Mouse (Mus musculus): ENCODE results near the gene Cnot4. TPM values are rescaled to one million over a fixed set of nuclear protein-coding genes. Genes with fewer than 3 reads are reported as not detected.

Gene Cnot4
- polyA plus RNA-seq, 1 experiment from 2014 or later, result 39.0 TPM

- H3K9me3 ChIP-seq (ENCODE audit: control insufficient read depth, low read length), result no peaks in the 10 kb centered on the region
- no peaks in the 10 kb centered on the region for H3K27me3 ChIP-seq (ENCODE audit: control insufficient read depth, insufficient read depth, low read length)
- H3K4me2 ChIP-seq (ENCODE audit: low read length), result no peak overlapping the region
- WGBS, result 85% methylated on average over 5 of the region's 5 CpGs
- H3K4me1 ChIP-seq (ENCODE audit: control insufficient read depth, insufficient read depth, low read length), result no peaks in the 10 kb centered on the region
- ATAC-seq (ENCODE audit: low FRiP score, low TSS enrichment) (no peak), DNase-seq (no peak)
- no peak overlapping the region for H3K27ac ChIP-seq (replicated peaks; ENCODE audit: low read depth, low read length)
- no peaks in the 10 kb centered on the region for H3K36me3 ChIP-seq (ENCODE audit: control insufficient read depth, insufficient read depth, low read length)
- H3K9ac ChIP-seq (replicated peaks; ENCODE audit: low read length), result no peak overlapping the region
- no peak overlapping the region for H3K4me3 ChIP-seq (replicated peaks; ENCODE audit: low read depth, low read length)
These were observed 138.8 kb downstream of the Cnot4 start for GRCm38 (mm10) chr6:34994692-34995091.

DNA sequence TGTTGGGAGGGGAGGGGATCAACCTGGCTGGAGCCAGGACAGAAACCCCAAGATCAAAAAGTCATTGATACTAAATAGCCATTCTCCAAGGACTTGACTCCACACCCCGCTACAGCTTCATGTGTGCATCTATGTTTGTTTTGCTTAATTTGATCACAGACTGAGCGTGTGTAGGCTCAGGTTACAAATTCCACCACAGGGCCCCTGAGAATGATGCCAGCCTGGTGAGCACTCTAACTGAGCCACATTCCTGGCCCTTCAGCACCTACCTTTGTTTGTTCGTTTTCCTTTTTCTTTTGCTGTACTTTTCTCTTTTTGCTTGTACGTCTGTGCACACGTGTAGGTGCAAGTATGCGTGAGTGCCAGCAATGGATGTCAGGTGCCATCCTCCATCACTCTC, 144.3 kb downstream of the Cnot4 start:
- whole genome bisulfite sequencing, result 77% methylated on average over 6 of the region's 6 CpGs
- no peak overlapping the region for H3K4me3 ChIP-seq (replicated peaks; ENCODE audit: low read depth, low read length)
- H3K27me3 ChIP-seq (ENCODE audit: control insufficient read depth, insufficient read depth, low read length), result no peaks in the 10 kb centered on the region
- no peak overlapping the region for H3K27ac ChIP-seq (replicated peaks; ENCODE audit: low read depth, low read length)
- H3K4me2 ChIP-seq (ENCODE audit: low read length), result no peak overlapping the region
- no peak for ATAC-seq (ENCODE audit: low FRiP score, low TSS enrichment)
- H3K4me1 ChIP-seq (ENCODE audit: control insufficient read depth, insufficient read depth, low read length), result peaks cover 7% of the 10 kb centered on the region; the same call in 1 of the 2 replicates
- DNase-seq, result no peak
- no peak overlapping the region for H3K9ac ChIP-seq (replicated peaks; ENCODE audit: low read length)
- H3K36me3 ChIP-seq (ENCODE audit: control insufficient read depth, insufficient read depth, low read length), result no peaks in the 10 kb centered on the region
- H3K9me3 ChIP-seq (ENCODE audit: control insufficient read depth, low read length), result no peaks in the 10 kb centered on the region

GRCm38 (mm10) chr6:34988081-34988761, 145.3 kb downstream of the Cnot4 start, which contains the start of gene Slc23a4:
Slc23a4 (minus strand) TSS chr6:34988404.
- no peak within 1 kb of the TSS for H3K27ac ChIP-seq (replicated peaks; ENCODE audit: low read depth, low read length)
- no peaks in the 10 kb centered on the region for H3K36me3 ChIP-seq (ENCODE audit: control insufficient read depth, insufficient read depth, low read length)
- no peak within 1 kb of the TSS for H3K4me3 ChIP-seq (replicated peaks; ENCODE audit: low read depth, low read length)
- peak within 1 kb of the TSS; percentile 29 for H3K4me2 ChIP-seq (ENCODE audit: low read length)
- no peaks in the 10 kb centered on the region for H3K27me3 ChIP-seq (ENCODE audit: control insufficient read depth, insufficient read depth, low read length)
- 7% methylated on average over 20 of the region's 20 CpGs for WGBS
- DNase-seq (peak; percentile 43), ATAC-seq (ENCODE audit: low FRiP score, low TSS enrichment) (no peak; the same call in 1 of the 2 replicates)
- no peaks in the 10 kb centered on the region for H3K9me3 ChIP-seq (ENCODE audit: control insufficient read depth, low read length)
- H3K4me1 ChIP-seq (ENCODE audit: control insufficient read depth, insufficient read depth, low read length), result peaks cover 7% of the 10 kb centered on the region; the same call in 1 of the 2 replicates
- no peak within 1 kb of the TSS for H3K9ac ChIP-seq (replicated peaks; ENCODE audit: low read length)

- Histone ChIP-seq H3K4me3 (replicated peaks; ENCODE audit: low read depth, low read length) (no peak overlapping the region), H3K4me1 (ENCODE audit: control insufficient read depth, insufficient read depth, low read length) (peaks cover 7% of the 10 kb centered on the region; the same call in 1 of the 2 replicates), H3K27me3 (ENCODE audit: control insufficient read depth, insufficient read depth, low read length) (no peaks in the 10 kb centered on the region), H3K9me3 (ENCODE audit: control insufficient read depth, low read length) (no peaks in the 10 kb centered on the region), H3K27ac (replicated peaks; ENCODE audit: low read depth, low read length) (no peak overlapping the region), H3K4me2 (ENCODE audit: low read length) (no peak overlapping the region), H3K9ac (replicated peaks; ENCODE audit: low read length) (no peak overlapping the region), H3K36me3 (ENCODE audit: control insufficient read depth, insufficient read depth, low read length) (no peaks in the 10 kb centered on the region)
- no peak for DNase-seq
- no peak for ATAC-seq (ENCODE audit: low FRiP score, low TSS enrichment)
- WGBS, result 92% methylated on average over 12 of the region's 12 CpGs
These were observed 146.4 kb downstream of the Cnot4 start for GRCm38 (mm10) chr6:34987085-34987645.

- Histone ChIP-seq H3K4me3 (replicated peaks; ENCODE audit: low read depth, low read length) (no peak overlapping the region), H3K4me1 (ENCODE audit: control insufficient read depth, insufficient read depth, low read length) (no peaks in the 10 kb centered on the region), H3K4me2 (ENCODE audit: low read length) (no peak overlapping the region), H3K9me3 (ENCODE audit: control insufficient read depth, low read length) (no peaks in the 10 kb centered on the region), H3K27ac (replicated peaks; ENCODE audit: low read depth, low read length) (no peak overlapping the region), H3K27me3 (ENCODE audit: control insufficient read depth, insufficient read depth, low read length) (no peaks in the 10 kb centered on the region), H3K9ac (replicated peaks; ENCODE audit: low read length) (no peak overlapping the region), H3K36me3 (ENCODE audit: control insufficient read depth, insufficient read depth, low read length) (no peaks in the 10 kb centered on the region)
- WGBS, result 69% methylated on average over 9 of the region's 9 CpGs
- ATAC-seq (ENCODE audit: low FRiP score, low TSS enrichment), result no peak
- no peak for DNase-seq
These were observed 152.9 kb downstream of the Cnot4 start for GRCm38 (mm10) chr6:34980661-34981060.

GRCm38 (mm10) chr6:34979291-34979690, 154.2 kb downstream of the Cnot4 start:
- Histone ChIP-seq H3K27ac (replicated peaks; ENCODE audit: low read depth, low read length) (no peak overlapping the region), H3K9ac (replicated peaks; ENCODE audit: low read length) (no peak overlapping the region), H3K9me3 (ENCODE audit: control insufficient read depth, low read length) (no peaks in the 10 kb centered on the region), H3K4me1 (ENCODE audit: control insufficient read depth, insufficient read depth, low read length) (no peaks in the 10 kb centered on the region), H3K36me3 (ENCODE audit: control insufficient read depth, insufficient read depth, low read length) (no peaks in the 10 kb centered on the region), H3K4me3 (replicated peaks; ENCODE audit: low read depth, low read length) (no peak overlapping the region), H3K27me3 (ENCODE audit: control insufficient read depth, insufficient read depth, low read length) (no peaks in the 10 kb centered on the region), H3K4me2 (ENCODE audit: low read length) (no peak overlapping the region)
- DNase-seq, result no peak
- WGBS, result 91% methylated on average over 3 of the region's 3 CpGs
- ATAC-seq (ENCODE audit: low FRiP score, low TSS enrichment), result no peak

Other genes starting within 250 kb of the Cnot4 start
- 14.8 and 17.5 TPM in 2 replicates for gene Wdr91, start 222.8 kb downstream of the Cnot4 start, polyA plus RNA-seq (2014; fragmentation: Nextera tagmentation; extraction: Ambion mirVana)
- gene Stra8, start 213.6 kb downstream of the Cnot4 start, polyA plus RNA-seq (2014; fragmentation: Nextera tagmentation; extraction: Ambion mirVana), result not detected in 2 replicates
- 0.75 and 0.80 TPM in 2 replicates for gene Slc23a4, start 145.3 kb downstream of the Cnot4 start, polyA plus RNA-seq (2014; fragmentation: Nextera tagmentation; extraction: Ambion mirVana)
- gene Nup205, start 43.7 kb upstream of the Cnot4 start, polyA plus RNA-seq (2014; fragmentation: Nextera tagmentation; extraction: Ambion mirVana), result 26.2 and 37.0 TPM in 2 replicates
- 0.19 and 3.3 TPM in 2 replicates for gene Slc13a4, start 174.4 kb upstream of the Cnot4 start, polyA plus RNA-seq (2014; fragmentation: Nextera tagmentation; extraction: Ambion mirVana)
- 0.68 TPM in 1 of 2 replicates, not detected in the other for gene Fam180a, start 192.4 kb upstream of the Cnot4 start, polyA plus RNA-seq (2014; fragmentation: Nextera tagmentation; extraction: Ambion mirVana)

Data from midbrain, embryonic 14.5 days (tissue).